Mouse (Mus musculus) kidney, adult 2 months (tissue): ENCODE data around the gene Gpnmb. TPM values are rescaled to one million over a fixed set of nuclear protein-coding genes. Genes with fewer than 3 reads are reported as not detected.

Source experiments
- DNase-seq: peaks from one replicate; pipeline ENCODE4 v3.0.0; 2021
- H3K27ac ChIP-seq: fragments of 200-500 bp; 2 replicates; pipeline ENCODE4 v1.5.1; 2012; ENCODE audit warnings: low read depth, low read length, control low read depth, inconsistent platforms; ENCODE audit not compliant: insufficient read depth
- H3K27me3 ChIP-seq: fragments of 200-500 bp; replicated peaks from 2 replicates; pipeline ENCODE4 v1.6.1; 2012; ENCODE audit warnings: mild to moderate bottlenecking, moderate library complexity, low read length, inconsistent platforms; ENCODE audit not compliant: control insufficient read depth, insufficient read depth
- H3K36me3 ChIP-seq: fragments of 200-500 bp; 2 replicates; pipeline ENCODE4 v1.6.1; 2012; ENCODE audit warnings: mild to moderate bottlenecking, moderate library complexity, low read length, inconsistent platforms; ENCODE audit not compliant: control insufficient read depth, insufficient read depth
- H3K4me1 ChIP-seq: fragments of 200-500 bp; 2 replicates; pipeline ENCODE4 v1.6.1; 2011; ENCODE audit warnings: low read length; ENCODE audit not compliant: control insufficient read depth, insufficient read depth
- H3K4me3 ChIP-seq: fragments of 200-500 bp; 2 replicates; pipeline ENCODE4 v1.5.1; 2011; ENCODE audit warnings: mild to moderate bottlenecking, low read depth, low read length, control low read depth; ENCODE audit not compliant: insufficient read depth
- CTCF ChIP-seq: fragments of 200-500 bp; conservative IDR thresholded peaks from 2 replicates; pipeline ENCODE4 v1.5.1; 2011; ENCODE audit warnings: low read depth, mild to moderate bottlenecking, control low read depth, low read length, moderate library complexity, mixed read lengths; ENCODE audit not compliant: insufficient read depth, insufficient read length
- POLR2A ChIP-seq: fragments of 200-500 bp; IDR thresholded peaks from one replicate; pipeline ENCODE4 v1.6.1; 2011; ENCODE audit warnings: low read depth, low read length, control low read depth
- WGBS: fragments of 180-500 bp; shearing (Covaris S2); methylation state at CpG from one replicate; pipeline ENCODE4 v1.1.7; 2018; 5-methylcytosine and 5-hydroxymethylcytosine counted together
- polyA plus RNA-seq: library from polyadenylated mRNA; depleted of rRNA; stranded (reverse); fragments of >200 nt; gene quantifications from 2 replicates; pipeline ENCODE4 v1.2.3, GENCODE M21; 2012; rRNA removed

Gene Gpnmb
- polyA plus RNA-seq, 1 experiment: 1.2 TPM

DNA sequence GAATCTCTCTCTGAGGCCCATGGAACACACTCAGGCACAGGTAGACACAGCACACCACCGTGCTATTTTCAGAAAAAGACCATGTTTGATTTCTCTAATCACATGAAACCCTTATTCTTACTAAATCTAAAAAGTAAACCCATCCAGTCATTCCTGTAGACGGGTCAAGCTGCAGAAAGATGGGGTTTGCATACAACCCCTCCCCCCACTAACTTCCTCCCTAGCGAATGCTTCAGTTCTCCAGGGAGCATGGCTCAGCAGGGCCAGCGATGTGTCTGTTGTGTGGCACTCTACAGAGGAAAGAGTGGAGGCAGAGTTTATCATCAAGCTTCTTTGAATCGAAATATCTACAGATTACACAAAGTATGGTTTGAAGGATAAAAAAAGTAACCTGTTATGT lies 79.2 kb downstream of the Gpnmb start:
- Histone ChIP-seq H3K27ac (no peak overlapping the region), H3K27me3 (no peaks in the 10 kb centered on the region), H3K4me3 (no peak overlapping the region), H3K4me1 (no peaks in the 10 kb centered on the region), H3K36me3 (no peaks in the 10 kb centered on the region)
- WGBS: 66% methylated on average over 5 of the region's 5 CpGs
- no peak for DNase-seq
- TF ChIP-seq CTCF: no peak
- TF ChIP-seq POLR2A: no peak

- Histone ChIP-seq H3K27ac (no peak overlapping the region), H3K4me1 (no peaks in the 10 kb centered on the region), H3K36me3 (no peaks in the 10 kb centered on the region), H3K4me3 (no peak overlapping the region), H3K27me3 (no peaks in the 10 kb centered on the region)
- TF ChIP-seq CTCF (no peak), POLR2A (no peak)
- WGBS: 82% methylated on average over 8 of the region's 8 CpGs
- DNase-seq: no peak
Measured at GRCm38 (mm10) chr6:49116241-49116640, 79.9 kb downstream of the Gpnmb start.

- 85% methylated on average over 8 of the region's 8 CpGs for WGBS
- Histone ChIP-seq H3K27ac (no peak overlapping the region), H3K4me3 (no peak overlapping the region), H3K4me1 (no peaks in the 10 kb centered on the region), H3K36me3 (no peaks in the 10 kb centered on the region), H3K27me3 (no peaks in the 10 kb centered on the region)
- TF ChIP-seq POLR2A (no peak), CTCF (no peak)
- DNase-seq: no peak
Measured at GRCm38 (mm10) chr6:49118446-49118845, 82.1 kb downstream of the Gpnmb start.

DNA sequence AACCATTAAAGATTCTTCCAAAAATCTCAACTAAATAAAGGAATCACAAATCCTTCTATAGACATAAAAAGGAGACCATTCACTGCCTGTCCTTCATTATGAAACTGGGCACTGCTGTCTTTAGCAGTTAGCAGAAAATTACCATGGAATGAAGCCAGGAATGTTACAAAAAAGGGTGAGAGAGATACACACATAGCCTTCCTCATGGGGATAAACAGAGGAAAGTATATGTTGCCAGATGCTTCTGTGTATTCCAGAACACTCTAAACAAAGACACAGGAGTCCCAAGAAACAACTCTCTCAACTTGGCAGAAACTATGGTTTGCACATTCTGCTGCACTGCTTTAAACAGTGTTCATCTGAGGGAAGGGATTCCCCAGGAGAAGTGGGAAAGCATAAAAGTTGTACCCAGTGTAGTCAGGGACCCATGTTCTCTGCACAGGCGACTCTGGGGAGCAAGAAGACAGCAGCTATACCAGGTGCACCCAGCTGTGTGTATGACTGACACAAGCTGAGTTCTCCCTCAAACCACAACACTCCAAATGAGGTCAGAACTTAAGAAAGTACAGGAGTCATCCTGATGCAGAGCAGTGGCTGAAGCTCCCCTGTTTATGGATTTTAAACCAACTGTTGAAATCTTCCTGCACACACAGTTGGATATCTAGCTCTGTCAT lies 83.3 kb downstream of the Gpnmb start:
- 82% methylated on average over 1 of the region's 1 CpGs for WGBS
- Histone ChIP-seq H3K4me3 (no peak overlapping the region), H3K36me3 (no peaks in the 10 kb centered on the region), H3K4me1 (no peaks in the 10 kb centered on the region), H3K27ac (no peak overlapping the region), H3K27me3 (no peaks in the 10 kb centered on the region)
- TF ChIP-seq POLR2A (no peak), CTCF (no peak)
- no peak for DNase-seq

GRCm38 (mm10) chr6:49120370-49120769 lies 84.0 kb downstream of the Gpnmb start:
- H3K4me1 ChIP-seq: no peaks in the 10 kb centered on the region
- no peak overlapping the region for H3K27ac ChIP-seq
- H3K27me3 ChIP-seq: no peaks in the 10 kb centered on the region
- TF ChIP-seq POLR2A: no peak
- no peak for TF ChIP-seq CTCF
- H3K36me3 ChIP-seq: no peaks in the 10 kb centered on the region
- DNase-seq: no peak
- 90% methylated on average over 3 of the region's 3 CpGs for WGBS
- H3K4me3 ChIP-seq: no peak overlapping the region

Other genes starting within 250 kb of the Gpnmb start
- 509 and 544 TPM in 2 replicates for gene Tmem176a, start 195.6 kb upstream of the Gpnmb start, polyA plus RNA-seq
- gene Tmem176b, start 195.1 kb upstream of the Gpnmb start, polyA plus RNA-seq: 1,386 and 1,411 TPM in 2 replicates
- 7.3 and 7.7 TPM in 2 replicates for gene Aoc1, start 163.7 kb upstream of the Gpnmb start, polyA plus RNA-seq
- not detected in 2 replicates for gene 1600015I10Rik, start 106.7 kb upstream of the Gpnmb start, polyA plus RNA-seq
- not detected in 2 replicates for gene Doxl2, start 61.6 kb upstream of the Gpnmb start, polyA plus RNA-seq
- gene Svs1, start 49.7 kb upstream of the Gpnmb start, polyA plus RNA-seq: 0.05 TPM in 1 of 2 replicates, not detected in the other
- 22.7 and 27.0 TPM in 2 replicates for gene Malsu1, start 37.2 kb downstream of the Gpnmb start, polyA plus RNA-seq
- 0.03 and 0.04 TPM in 2 replicates for gene Igf2bp3, start 178.4 kb downstream of the Gpnmb start, polyA plus RNA-seq
- gene Tra2a, start 227.5 kb downstream of the Gpnmb start, polyA plus RNA-seq: 18.4 and 22.7 TPM in 2 replicates